Mouse (Mus musculus) midbrain, embryonic 13.5 days (tissue): ENCODE data around the gene Dnajc27. TPM values are rescaled to one million over a fixed set of nuclear protein-coding genes. Genes with fewer than 3 reads are reported as not detected.

Source experiments
- polyA plus RNA-seq: library from polyadenylated mRNA; unstranded; fragments of >200 nt; fragmentation: Nextera tagmentation; extraction: Ambion mirVana; gene quantifications from 2 replicates; pipeline ENCODE4 v1.2.1, GENCODE M21; 2015

The Dnajc27 gene
- polyA plus RNA-seq, 1 experiment from 2014 or later: 15.0 TPM

Other genes starting within 250 kb of the Dnajc27 start
- 9.3 and 12.8 TPM in 2 replicates for gene Pomc, start 127.6 kb upstream of the Dnajc27 start, polyA plus RNA-seq
- gene Efr3b, start 43.7 kb upstream of the Dnajc27 start, polyA plus RNA-seq: 37.9 and 41.5 TPM in 2 replicates
- gene Adcy3, start 50.5 kb downstream of the Dnajc27 start, polyA plus RNA-seq: 4.8 and 5.8 TPM in 2 replicates
- gene Ptrhd1, start 151.4 kb downstream of the Dnajc27 start, polyA plus RNA-seq: 5.3 and 5.6 TPM in 2 replicates
- gene Cenpo, start 151.7 kb downstream of the Dnajc27 start, polyA plus RNA-seq: 10.2 and 13.1 TPM in 2 replicates